11 mouse cellular contexts compared by ENCODE assay signal in genomic region chr11:60308061-60308460, GRCm38 (mm10). TPM values are rescaled to one million over a fixed set of nuclear protein-coding genes. Genes with fewer than 3 reads are reported as not detected.
DNase-seq lines count a peak whose midpoint lies in the region; ATAC-seq and TF ChIP-seq lines count a peak whose summit lies in the region.
"Had no signal": no experiment of that assay in that cellular context is flagged by ENCODE, and none has a peak within 500 bp of the region (broad histone marks: within the 10 kb centered on the region; RNA-seq: fewer than 3 reads in every experiment).

No protein-coding gene starts in this region.

- no peak overlapping the region for H3K4me2 ChIP-seq in heart, embryonic 12.5 days
- no peak overlapping the region for H3K4me2 ChIP-seq in embryonic facial prominence, embryonic 14.5 days (ENCODE audit: low read depth, low read length)
- H3K4me2 ChIP-seq in liver, embryonic 16.5 days (ENCODE audit: low read depth, low read length): no peak overlapping the region

- 0 out of 2 replicates have a peak, but pooled peaks cover 4% of the 10 kb centered on the region for H3K9me3 ChIP-seq in heart, embryonic 12.5 days (replicated peaks)
- peaks cover 5% of the 10 kb centered on the region; the same call in 1 of the 2 replicates for H3K9me3 ChIP-seq in embryonic facial prominence, embryonic 14.5 days (ENCODE audit: control insufficient read depth, low read length)
- H3K9me3 ChIP-seq in liver, embryonic 16.5 days (replicated peaks; ENCODE audit: control insufficient read depth, low read length): 0 out of 2 replicates have a peak, but pooled peaks cover 2% of the 10 kb centered on the region

- ATAC-seq in heart, embryonic 12.5 days (ENCODE audit: insufficient number of reproducible peaks, low FRiP score): no peak
- no peak for ATAC-seq in embryonic facial prominence, embryonic 14.5 days (ENCODE audit: low read depth)
- ATAC-seq in liver, embryonic 16.5 days (ENCODE audit: low read depth): no peak

- H3K27ac ChIP-seq in heart, embryonic 12.5 days (ENCODE audit: poor library complexity, severe bottlenecking): peak overlapping the region; percentile 50
- H3K27ac ChIP-seq in layer of hippocampus, adult 2 months: peak overlapping the region; percentile 19; the same call in 1 of the 2 replicates
- H3K27ac ChIP-seq in embryonic facial prominence, embryonic 14.5 days (replicated peaks; ENCODE audit: low read depth, low read length): peak overlapping the region; percentile 61
- peak overlapping the region; percentile 74 for H3K27ac ChIP-seq in liver, embryonic 16.5 days (ENCODE audit: low read length)

- TF ChIP-seq CTCF in layer of hippocampus, adult 2 months (conservative IDR thresholded peaks at IDR 0.05): no peak

- no peaks in the 10 kb centered on the region for H3K27me3 ChIP-seq in heart, embryonic 12.5 days (replicated peaks)
- H3K27me3 ChIP-seq in embryonic facial prominence, embryonic 14.5 days (replicated peaks; ENCODE audit: control insufficient read depth, insufficient read depth, low read length): no peaks in the 10 kb centered on the region
- H3K27me3 ChIP-seq in liver, embryonic 16.5 days (ENCODE audit: control insufficient read depth, insufficient read depth, low read depth, low read length): no peaks in the 10 kb centered on the region

- intact Hi-C loops in heart, postnatal 14 days (cut with DNase I): loop anchor here (5.0 kb wide), 2 partner anchors 44 to 104 kb away; partner anchors contain the start of genes Drc3 and Tom1l2

- peaks cover 46% of the 10 kb centered on the region for H3K4me1 ChIP-seq in heart, embryonic 12.5 days (replicated peaks)
- peaks cover 39% of the 10 kb centered on the region for H3K4me1 ChIP-seq in embryonic facial prominence, embryonic 14.5 days (ENCODE audit: control insufficient read depth, insufficient read depth, low read length)
- H3K4me1 ChIP-seq in liver, embryonic 16.5 days (ENCODE audit: control insufficient read depth, low read depth, low read length): peaks cover 8% of the 10 kb centered on the region

- 63% methylated on average over 2 of the region's 2 CpGs for WGBS in heart, embryonic 12.5 days
- 79% methylated on average over 2 of the region's 2 CpGs for WGBS in embryonic facial prominence, embryonic 14.5 days
- 48% methylated on average over 2 of the region's 2 CpGs for WGBS in liver, embryonic 16.5 days (ENCODE audit: insufficient replicate concordance)

- H3K9ac ChIP-seq in heart, embryonic 12.5 days: no peak overlapping the region
- H3K9ac ChIP-seq in embryonic facial prominence, embryonic 14.5 days (ENCODE audit: low read depth, low read length): no peak overlapping the region
- no peak overlapping the region for H3K9ac ChIP-seq in liver, embryonic 16.5 days (ENCODE audit: low read depth, low read length)

- no peak overlapping the region for H3K4me3 ChIP-seq in heart, embryonic 12.5 days
- no peak overlapping the region for H3K4me3 ChIP-seq in layer of hippocampus, adult 2 months
- no peak overlapping the region for H3K4me3 ChIP-seq in embryonic facial prominence, embryonic 14.5 days (ENCODE audit: low read depth, low read length)
- no peak overlapping the region for H3K4me3 ChIP-seq in liver, embryonic 16.5 days (ENCODE audit: low read depth, low read length)

- H3K36me3 ChIP-seq in heart, embryonic 12.5 days: no peaks in the 10 kb centered on the region; the same call in 1 of the 2 replicates
- no peaks in the 10 kb centered on the region for H3K36me3 ChIP-seq in embryonic facial prominence, embryonic 14.5 days (ENCODE audit: control insufficient read depth, insufficient read depth, low read length)
- H3K36me3 ChIP-seq in liver, embryonic 16.5 days (ENCODE audit: control insufficient read depth, insufficient read depth): no peaks in the 10 kb centered on the region

- DNase-seq in heart, postnatal 14 days: no peak
- DNase-seq in layer of hippocampus, adult 2 months (ENCODE audit: low spot score in 2 of 2): no peak
- no peak for DNase-seq in layer of hippocampus, adult 18-20 months (ENCODE audit: low spot score in 2 of 2)
- no peak for DNase-seq in embryonic facial prominence, embryonic 14.5 days (ENCODE audit: low spot score)
- DNase-seq in cerebellum, adult 9-10 months: no peak
- no peak for DNase-seq in cerebellum, adult 11 months
- DNase-seq: layer of hippocampus, adult 9-11 months; retina, postnatal 1 day had no signal

RNA-seq across cellular contexts. Expression of gene Tom1l2, which starts 44.6 kb away (rescaled TPM):
- polyA plus RNA-seq in heart, embryonic 12.5 days (2016; fragmentation: Nextera tagmentation; extraction: Ambion mirVana): 28.9 and 32.1 TPM in 2 replicates
- total RNA-seq in heart, postnatal 14 days (2021): 10 to 100 TPM; 93.3 to 93.7 TPM
- 100 to 1,000 TPM; 180 to 189 TPM for total RNA-seq in layer of hippocampus, adult 2 months (2021)
- 100 to 1,000 TPM; 191 to 195 TPM for total RNA-seq in layer of hippocampus, adult 18-20 months (2021)
- 21.8 and 23.4 TPM in 2 replicates for polyA plus RNA-seq in embryonic facial prominence, embryonic 14.5 days (2014; fragmentation: Nextera tagmentation; extraction: Ambion mirVana)
- 5.7 and 6.8 TPM in 2 replicates for polyA plus RNA-seq in liver, embryonic 16.5 days (2015; fragmentation: Nextera tagmentation; extraction: Ambion mirVana)

RNA-seq across cellular contexts. Expression of gene Drc3, which starts 45.1 kb away (rescaled TPM):
- 1.6 and 2.3 TPM in 2 replicates for polyA plus RNA-seq in heart, embryonic 12.5 days (2016; fragmentation: Nextera tagmentation; extraction: Ambion mirVana)
- total RNA-seq in heart, postnatal 14 days (2021): 1 to 10 TPM; 2.0 to 3.2 TPM
- 1 to 10 TPM; 6.4 to 8.0 TPM for total RNA-seq in layer of hippocampus, adult 2 months (2021)
- total RNA-seq in layer of hippocampus, adult 18-20 months (2021): 1 to 10 TPM; 7.3 to 7.9 TPM
- 4.2 and 7.9 TPM in 2 replicates for polyA plus RNA-seq in embryonic facial prominence, embryonic 14.5 days (2014; fragmentation: Nextera tagmentation; extraction: Ambion mirVana)
- polyA plus RNA-seq in liver, embryonic 16.5 days (2015; fragmentation: Nextera tagmentation; extraction: Ambion mirVana): 0.39 and 0.50 TPM in 2 replicates
- total RNA-seq: monocyte, adult 5-6 weeks had no signal

Comparison
In these comparisons a context has a peak if more than half of its experiments do, and no peak if none do; other contexts are left out.
1. H3K27ac ChIP-seq: peak in every context shown above with its lines; median percentile 74 in liver, embryonic 16.5 days; 61 in embryonic facial prominence, embryonic 14.5 days; 50 in heart, embryonic 12.5 days; 19 in layer of hippocampus, adult 2 months.